Mouse (Mus musculus) E14TG2a.4 (cell line): ENCODE measurements around the gene App.

Source experiments
- CTCF ChIP-seq: conservative IDR thresholded peaks from 2 replicates; pipeline ENCODE4 v1.5.1; 2014; ENCODE audit warnings: low read length
- NANOG ChIP-seq: IDR thresholded peaks from 2 replicates; pipeline ENCODE4 v1.6.1; 2014; ENCODE audit warnings: borderline replicate concordance, low read length, mixed read lengths

GRCm38 (mm10) chr16:85030810-85031209, 142.8 kb downstream of the App start:
- TF ChIP-seq CTCF (no peak), NANOG (no peak)
